Mouse (Mus musculus) gonadal fat pad, adult 2 months (tissue): ENCODE results near the gene Srr. TPM values are rescaled to one million over a fixed set of nuclear protein-coding genes. Genes with fewer than 3 reads are reported as not detected.

Experiments
- DNase-seq: peaks from one replicate; pipeline ENCODE4 v3.0.0-alpha.2; 2012; ENCODE audit warnings: low read depth
- polyA plus RNA-seq: library from polyadenylated mRNA; depleted of rRNA; stranded (reverse); fragments of >200 nt; gene quantifications from 2 replicates; pipeline ENCODE4 v1.2.3, GENCODE M21; 2012

Srr gene
- polyA plus RNA-seq, 1 experiment, result 18.4 TPM

DNA sequence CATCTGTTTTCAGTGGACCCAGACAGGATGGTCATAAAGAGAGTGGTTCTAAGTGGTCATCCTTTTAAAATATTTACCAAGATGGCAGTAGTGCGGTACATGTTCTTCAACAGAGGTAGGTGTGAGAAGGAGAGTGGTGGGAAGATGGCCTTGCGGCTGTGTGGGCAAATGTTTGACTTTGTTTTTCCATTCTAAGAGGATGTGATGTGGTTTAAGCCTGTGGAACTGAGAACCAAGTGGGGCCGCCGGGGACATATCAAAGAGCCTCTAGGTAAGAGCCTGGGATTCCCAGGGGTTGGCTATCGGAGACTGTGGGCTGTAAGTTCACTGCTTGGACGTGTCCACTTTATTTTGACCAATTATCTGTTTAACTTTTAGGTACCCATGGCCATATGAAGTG, 17.9 kb downstream of the Srr start:
- no peak for DNase-seq

GRCm38 (mm10) chr11:74902416-74902815, 23.3 kb downstream of the Srr start:
- DNase-seq, result no peak

- no peak for DNase-seq
These were observed 24.2 kb downstream of the Srr start for GRCm38 (mm10) chr11:74901555-74901954.

- no peak for DNase-seq
These were observed 27.3 kb downstream of the Srr start for GRCm38 (mm10) chr11:74898517-74898827.

DNA sequence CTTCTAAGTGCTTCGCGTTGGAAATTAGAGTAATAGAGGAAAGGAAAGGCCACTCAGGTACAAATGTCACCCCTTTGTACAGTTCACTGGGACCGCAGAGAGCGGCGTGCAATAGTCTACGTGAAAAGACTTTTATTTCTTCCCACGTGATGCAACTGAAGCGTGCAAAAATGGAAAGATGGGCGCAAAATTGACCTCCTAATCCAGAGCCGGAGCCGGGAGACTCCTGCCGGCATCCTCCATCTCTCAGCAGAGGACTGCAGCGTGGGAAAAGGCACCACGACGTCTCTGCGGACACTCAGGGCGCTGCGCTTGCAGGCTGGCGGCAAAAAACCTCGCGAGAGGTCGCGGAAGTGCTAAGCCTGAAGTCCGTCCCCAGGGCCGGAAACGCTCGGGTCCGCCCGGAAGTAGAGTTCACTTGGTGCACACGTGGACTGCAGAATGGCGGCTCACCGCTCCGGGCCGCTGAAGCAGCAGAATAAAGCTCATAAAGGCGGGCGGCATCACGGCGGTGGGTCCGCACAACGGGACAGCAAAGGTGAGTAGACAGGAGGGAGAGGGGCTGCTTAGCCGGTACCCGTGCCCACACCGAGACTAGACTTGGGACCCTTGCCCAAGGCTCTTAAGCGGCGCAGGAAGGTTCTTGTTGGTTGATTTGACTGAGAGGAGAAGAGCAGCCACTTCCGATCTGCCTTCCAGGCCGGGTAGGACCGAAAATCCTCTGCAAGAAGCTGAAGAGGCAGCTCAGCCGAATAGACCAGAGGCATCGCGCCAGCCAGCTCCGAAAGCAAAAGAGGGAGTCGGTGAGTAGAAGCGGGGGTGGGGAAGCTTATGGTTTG, 27.9 kb downstream of the Srr start, which contains the start of gene Tsr1:
Gene Tsr1 (plus strand): TSS at position 394 of the 839 bp plus-strand sequence.
- DNase-seq, result no peak

DNA sequence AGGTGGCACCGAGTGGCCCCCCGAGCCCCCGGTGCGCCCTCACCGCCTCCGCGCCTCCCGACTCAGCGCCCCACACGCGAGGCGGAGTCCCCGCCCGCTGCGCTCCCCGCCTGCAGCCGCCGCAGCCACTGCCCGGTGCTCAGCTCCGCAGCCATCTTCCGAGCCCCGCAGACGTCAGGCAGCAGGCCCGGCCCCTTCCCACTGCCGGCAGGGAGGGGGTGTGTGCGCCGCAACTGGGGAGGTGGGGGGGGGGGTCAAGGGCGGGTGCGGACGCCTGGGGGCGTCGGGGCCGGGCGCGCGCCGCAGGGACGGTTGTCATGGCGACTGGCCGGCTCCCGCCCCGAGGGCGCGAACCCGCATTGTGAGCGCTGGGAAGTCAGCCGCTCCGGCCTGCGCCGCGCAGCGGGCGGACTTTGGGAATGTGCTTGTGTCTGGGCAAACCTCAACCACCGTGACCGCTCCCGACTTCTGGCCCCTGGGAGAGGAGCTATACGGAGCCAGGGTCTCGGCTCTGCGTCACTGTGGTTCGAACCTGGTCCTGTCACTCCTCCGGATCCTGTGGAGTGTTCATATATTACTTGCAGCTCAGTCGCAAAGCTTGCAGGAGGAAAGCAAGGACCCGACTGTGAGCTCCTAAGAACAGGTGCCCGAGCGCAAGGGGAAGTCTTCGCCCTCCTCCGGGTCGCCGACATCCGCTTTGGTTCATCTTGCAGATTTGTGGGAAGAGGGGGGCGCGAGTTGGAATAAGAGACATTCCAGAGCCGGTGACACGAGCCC, 28.7 kb downstream of the Srr start, which contains the start of gene Sgsm2:
Gene Sgsm2 (minus strand): TSS at position 160 of the 777 bp plus-strand sequence.
- no peak for DNase-seq

DNA sequence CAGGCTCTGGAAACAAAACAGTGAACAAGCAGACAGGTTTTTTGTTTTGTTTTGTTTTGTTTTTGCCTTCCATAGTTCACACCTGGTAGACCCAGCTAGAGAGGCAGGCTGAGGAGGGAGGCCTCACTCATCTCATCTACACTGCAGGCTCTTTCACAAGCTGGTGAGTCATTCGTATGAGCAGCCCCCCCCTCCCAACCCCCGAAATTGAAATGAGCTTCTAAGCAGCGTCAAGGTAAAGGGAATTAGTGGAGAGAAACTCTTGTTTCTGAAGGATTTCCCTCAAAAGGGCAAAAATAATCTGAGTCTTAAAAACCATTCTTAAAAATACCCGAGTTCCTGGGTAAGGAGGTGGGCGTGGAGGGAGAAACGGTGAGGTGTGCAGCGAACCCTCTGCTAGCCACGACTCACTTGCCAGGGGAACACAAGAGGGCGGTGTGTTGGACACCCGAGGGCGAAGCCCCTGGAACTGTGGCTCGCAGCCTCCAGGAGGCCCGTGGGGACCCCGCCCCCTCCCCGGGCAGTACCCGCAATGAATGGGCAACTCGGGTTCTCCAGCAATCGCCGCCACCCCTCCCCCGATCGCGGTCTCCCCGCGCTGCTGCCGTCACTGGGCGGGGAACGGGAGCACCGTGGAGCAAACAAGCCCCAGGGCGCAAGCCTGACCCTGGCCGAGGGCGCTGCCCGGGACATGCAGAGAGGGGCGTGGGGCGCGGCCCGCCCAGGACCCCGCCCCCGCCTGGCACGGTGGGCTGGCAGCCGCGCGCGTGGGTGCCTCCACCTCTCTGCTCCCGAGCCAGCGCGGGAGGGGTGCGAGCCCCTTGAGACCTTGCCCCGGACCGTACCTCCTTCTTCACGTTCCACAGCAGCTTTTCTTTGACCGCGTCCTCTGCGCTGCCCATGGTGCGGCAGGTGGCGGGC, 29.5 kb downstream of the Srr start:
- no peak for DNase-seq

DNA sequence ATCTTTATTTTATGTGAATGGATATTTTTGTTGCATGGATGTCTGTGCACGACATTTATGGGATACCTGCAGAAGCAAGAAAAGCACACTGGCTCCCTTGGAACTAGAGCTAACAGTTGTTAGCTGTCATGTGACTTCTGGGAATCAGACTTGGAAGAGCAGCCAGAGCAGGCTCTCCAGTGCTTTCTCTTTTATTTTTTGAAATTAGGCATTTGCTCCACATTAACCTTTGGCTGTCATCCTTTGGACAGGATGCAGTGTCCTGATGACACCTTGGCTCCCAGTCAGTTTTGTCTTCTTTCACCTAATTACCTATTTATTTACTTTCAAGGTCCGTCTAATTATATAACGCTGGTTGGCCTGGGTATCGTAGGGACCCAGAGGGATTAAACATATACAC, 31.1 kb downstream of the Srr start:
- no peak for DNase-seq

DNA sequence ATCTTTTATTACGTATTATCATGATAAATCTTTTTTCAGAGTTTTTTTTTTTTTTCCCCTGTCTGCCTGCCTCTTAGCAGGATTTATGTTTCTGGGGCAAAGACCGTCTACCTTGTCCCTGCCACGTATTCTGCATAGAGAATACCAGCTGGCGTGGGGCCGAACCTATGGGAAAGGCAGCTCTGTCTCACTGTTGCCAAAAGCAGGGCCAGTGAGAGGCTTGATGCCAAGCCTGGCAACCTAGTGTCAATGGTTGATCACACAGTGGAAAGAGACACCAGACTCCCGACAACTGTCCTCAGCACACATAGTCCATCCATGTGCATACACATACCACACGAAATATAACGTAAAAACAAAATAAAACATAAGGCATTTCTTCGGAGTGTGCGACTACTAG, 42.6 kb downstream of the Srr start:
- no peak for DNase-seq

DNA sequence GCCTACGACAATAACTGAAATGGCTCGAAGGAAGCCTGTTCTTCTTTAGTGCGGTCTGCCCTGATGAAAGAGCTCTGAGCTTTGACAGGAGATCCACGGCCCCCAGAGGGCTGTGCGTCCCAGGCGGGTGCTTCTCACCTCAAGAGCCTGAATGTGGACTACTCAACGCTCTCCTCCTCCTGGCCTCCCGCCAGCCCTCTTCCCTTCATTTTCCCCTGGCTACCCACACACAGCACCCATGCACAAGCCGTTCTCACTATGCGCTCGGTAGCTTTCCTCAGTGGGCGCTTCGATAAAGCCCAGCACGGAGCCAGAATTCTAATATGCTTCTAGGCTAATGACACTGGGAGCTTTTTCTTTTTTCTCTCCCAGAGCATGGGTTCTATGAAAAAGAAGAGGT, 43.8 kb downstream of the Srr start:
- DNase-seq, result no peak

DNA sequence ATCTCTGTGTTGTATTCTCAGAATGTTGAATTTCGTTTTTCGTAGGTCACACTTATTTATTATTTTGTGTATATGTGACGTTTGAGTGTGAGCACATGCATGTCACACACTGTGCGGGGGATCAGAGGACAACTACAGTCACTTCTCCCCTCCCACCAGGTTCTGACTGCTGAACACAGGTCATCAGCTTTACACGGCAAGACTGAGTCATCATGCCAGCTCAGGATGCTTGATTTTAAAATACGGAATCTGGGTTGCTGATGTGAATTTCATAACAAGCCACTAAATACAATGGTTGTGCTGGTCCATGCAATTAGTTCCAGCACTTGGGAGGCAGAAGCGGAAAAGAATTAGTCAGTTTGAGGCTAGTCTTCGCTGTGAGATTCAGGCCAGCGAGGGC, 44.7 kb downstream of the Srr start:
- DNase-seq, result no peak

- no peak for DNase-seq
These were observed 48.9 kb downstream of the Srr start for GRCm38 (mm10) chr11:74876801-74877200.

DNA sequence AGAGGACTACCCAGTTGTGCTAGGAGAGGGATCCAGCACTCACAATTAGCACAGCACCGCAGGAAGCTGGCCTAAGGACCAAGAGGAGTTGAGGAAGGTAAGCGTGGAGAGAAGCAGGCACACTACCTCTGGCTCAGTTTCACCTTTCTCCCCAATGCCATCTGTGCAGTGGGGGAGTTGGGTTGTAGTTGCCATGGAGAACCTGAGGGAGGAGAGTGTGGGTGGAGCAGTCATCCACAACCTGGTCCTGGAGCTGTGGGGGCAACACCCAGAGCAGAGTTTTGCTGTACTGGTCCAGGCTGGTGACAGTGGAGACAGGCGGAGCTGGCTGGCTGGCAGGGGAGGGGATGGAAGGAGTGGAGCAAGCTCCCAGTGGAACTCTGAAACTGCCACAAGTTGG, 51.1 kb downstream of the Srr start:
- DNase-seq, result no peak

DNA sequence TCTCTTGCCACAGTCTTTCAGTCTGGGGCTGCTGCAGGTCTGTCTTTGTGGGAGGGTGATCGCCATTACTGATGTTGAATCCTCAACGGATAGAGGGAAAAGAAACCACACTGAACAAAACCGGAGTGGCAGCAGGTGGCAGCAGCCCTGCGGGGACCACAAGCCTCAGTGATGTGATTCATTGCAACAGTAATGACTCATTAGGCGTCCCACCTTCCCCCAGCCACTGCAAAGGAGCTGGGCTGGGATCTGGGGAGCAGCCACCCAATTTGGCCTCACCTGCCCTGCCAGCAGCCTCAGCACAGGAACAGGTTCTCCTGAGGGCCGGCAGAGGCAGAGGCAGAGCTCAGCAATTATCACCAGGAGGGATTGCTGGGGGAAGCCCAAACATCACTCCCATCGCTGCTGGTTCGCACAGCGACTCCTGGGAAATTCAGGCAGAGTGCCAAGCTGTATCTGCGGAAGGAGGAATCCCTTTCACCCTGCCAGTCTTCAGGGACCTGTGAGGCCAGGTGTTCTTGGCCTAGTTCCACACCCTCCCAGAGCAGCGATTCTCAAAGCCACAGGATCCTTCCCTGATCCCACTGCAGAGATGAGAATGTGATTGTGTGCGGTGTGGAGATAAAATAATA, 54.6 kb downstream of the Srr start:
- no peak for DNase-seq

GRCm38 (mm10) chr11:74870544-74870943, 55.2 kb downstream of the Srr start:
- DNase-seq, result no peak

DNA sequence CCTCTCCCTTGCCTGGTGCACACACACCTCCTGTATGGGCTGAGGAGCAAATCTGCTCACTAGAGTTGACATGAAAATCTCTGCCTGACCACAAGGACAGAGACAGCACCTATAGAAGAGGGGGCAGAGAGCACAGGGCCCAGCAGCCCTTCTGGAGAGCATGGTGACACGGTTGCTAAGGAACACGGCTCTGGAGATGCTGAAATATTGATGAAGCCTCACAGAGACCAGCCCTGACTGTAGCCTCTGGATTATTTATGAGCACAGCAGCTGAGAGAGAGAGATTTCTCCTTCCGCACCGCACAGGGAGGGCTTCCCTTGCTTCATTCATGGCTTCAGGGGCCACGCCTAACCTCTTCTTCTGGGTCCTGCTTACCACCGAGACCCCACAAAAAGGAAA, 56.1 kb downstream of the Srr start:
- no peak for DNase-seq

GRCm38 (mm10) chr11:74868046-74868760, 57.5 kb downstream of the Srr start:
- no peak for DNase-seq

- no peak for DNase-seq
These were observed 58.6 kb downstream of the Srr start for GRCm38 (mm10) chr11:74867181-74867580.

- no peak for DNase-seq
These were observed 59.1 kb downstream of the Srr start for GRCm38 (mm10) chr11:74866640-74867039.

DNA sequence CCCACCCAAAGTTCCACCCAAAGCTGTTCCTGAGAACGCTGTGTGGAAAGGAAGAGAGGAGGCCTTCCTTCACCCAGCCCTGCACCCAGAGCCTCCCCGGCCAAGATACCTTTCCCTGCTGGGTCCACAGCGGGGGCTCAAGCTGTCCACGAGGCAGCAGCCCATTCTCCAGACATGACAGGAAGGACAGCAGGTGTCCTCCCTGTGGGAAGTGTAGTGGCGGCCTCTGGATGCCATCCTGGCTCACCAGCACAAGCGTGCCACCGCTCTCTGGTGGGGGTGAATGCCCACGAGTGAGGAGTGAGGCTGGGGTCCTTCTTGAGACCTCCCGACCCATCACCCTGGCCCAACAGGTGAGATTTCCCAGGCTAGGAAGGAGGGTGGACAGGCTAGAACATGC, 60.5 kb downstream of the Srr start:
- no peak for DNase-seq

- no peak for DNase-seq
These were observed 61.3 kb downstream of the Srr start for GRCm38 (mm10) chr11:74864421-74864820.
